Mouse (Mus musculus) v-Abl transformed pro-B cells (cell line): Measurements from ENCODE around the gene Slc4a1.
"Not testable (repeated sequence)": the region's sequence is repeated elsewhere in the genome, so short reads cannot be mapped to it uniquely, and the experiment has no call there.

Experiments
- in situ Hi-C, 2 experiments: fragments of 400-800 bp; cut with MboI; formaldehyde crosslinking; loops; one replicate each; pipeline ENCODE4 v1.15.1; 2025; ENCODE audit not compliant: unreplicated experiment in 2 of 2

Slc4a1 gene

DNA sequence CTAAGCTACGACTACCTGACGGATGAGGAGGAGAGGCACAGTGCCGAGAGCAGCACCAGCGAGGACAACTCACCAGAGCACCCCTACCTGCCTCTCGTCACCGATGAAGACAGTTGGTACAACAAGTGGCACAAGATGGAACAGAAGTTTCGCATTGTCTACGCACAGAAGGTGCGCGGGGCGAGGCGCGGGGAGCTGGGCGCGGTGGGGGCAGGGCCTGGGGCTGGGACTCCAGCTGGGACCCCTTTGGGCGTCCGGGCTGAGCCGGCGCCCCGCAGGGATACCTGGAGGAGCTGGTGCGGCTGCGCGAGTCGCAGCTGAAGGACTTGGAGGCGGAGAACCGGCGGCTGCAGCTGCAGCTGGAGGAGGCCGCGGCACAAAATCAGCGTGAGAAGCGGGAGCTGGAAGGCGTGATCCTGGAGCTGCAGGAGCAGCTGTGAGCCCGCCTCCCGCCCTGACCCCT lies 33.6 kb upstream of the Slc4a1 start:
- in situ Hi-C loops = no loop called here

GRCm38 (mm10) chr11:102399107-102399506 lies 33.1 kb upstream of the Slc4a1 start:
- in situ Hi-C loops = no loop called here

DNA sequence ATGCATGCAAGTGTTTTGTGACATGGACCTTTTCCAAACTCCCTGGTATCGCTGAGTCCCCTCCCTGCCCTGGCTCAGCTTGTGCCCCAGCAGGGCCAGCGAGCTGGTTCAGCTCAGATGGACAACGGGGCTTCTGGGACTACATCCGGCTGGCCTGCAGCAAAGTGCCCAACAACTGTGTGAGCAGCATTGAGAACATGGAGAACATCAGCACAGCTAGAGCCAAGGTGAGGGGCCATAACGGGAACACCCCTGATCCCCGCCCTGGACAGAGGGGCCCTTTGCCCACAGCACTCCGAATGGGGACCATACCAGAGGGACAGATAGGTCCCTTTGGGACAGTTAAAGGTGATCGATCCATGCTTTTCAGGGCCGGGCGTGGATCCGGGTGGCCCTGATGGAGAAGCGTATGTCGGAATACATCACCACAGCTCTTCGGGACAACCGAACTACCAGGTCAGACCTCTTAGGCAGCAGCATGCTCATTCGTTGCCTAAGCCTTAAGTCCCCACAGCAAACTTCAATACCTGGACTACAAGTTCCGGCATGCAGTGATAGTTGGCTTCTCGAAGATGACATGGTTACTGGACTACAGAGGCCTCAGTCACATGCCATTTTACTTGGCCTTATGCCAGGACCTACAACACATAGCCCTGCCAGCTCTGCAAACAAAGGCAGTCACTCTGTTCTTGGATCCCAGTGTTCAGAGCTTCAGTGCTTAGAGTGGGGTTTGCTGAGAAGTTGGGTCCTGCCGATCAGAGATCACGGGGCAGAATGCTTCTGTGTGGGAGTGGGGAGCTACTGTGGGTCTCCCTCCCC lies 32.2 kb upstream of the Slc4a1 start:
- in situ Hi-C loops = no loop called here

- in situ Hi-C loops = no loop called here
Observed at GRCm38 (mm10) chr11:102396671-102397141, 30.7 kb upstream of the Slc4a1 start.

- in situ Hi-C loops = no loop called here
Observed at GRCm38 (mm10) chr11:102396263-102396662, 30.3 kb upstream of the Slc4a1 start.

DNA sequence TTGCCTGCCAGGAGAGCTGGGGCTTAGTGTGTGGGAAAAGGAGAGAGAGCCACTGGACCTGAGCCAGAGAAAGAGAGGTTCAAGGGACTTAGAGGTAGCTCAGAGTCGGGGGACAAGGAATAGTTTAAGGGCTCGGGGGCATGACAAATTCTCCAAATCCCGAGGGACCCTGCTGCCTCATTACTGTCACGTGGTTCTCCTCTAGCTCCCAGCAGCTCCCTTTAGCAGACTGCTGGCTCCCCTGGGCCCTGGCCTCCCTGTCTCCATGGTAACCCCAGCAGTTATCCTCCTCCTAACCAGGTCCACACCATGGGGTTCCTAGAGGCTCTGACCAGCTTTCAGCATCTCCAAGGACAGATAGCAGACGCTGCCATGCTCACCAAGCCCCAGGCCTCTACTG lies 29.2 kb upstream of the Slc4a1 start:
- in situ Hi-C loops = no loop called here

GRCm38 (mm10) chr11:102394421-102395124 lies 28.6 kb upstream of the Slc4a1 start:
- in situ Hi-C loops = no loop called here

DNA sequence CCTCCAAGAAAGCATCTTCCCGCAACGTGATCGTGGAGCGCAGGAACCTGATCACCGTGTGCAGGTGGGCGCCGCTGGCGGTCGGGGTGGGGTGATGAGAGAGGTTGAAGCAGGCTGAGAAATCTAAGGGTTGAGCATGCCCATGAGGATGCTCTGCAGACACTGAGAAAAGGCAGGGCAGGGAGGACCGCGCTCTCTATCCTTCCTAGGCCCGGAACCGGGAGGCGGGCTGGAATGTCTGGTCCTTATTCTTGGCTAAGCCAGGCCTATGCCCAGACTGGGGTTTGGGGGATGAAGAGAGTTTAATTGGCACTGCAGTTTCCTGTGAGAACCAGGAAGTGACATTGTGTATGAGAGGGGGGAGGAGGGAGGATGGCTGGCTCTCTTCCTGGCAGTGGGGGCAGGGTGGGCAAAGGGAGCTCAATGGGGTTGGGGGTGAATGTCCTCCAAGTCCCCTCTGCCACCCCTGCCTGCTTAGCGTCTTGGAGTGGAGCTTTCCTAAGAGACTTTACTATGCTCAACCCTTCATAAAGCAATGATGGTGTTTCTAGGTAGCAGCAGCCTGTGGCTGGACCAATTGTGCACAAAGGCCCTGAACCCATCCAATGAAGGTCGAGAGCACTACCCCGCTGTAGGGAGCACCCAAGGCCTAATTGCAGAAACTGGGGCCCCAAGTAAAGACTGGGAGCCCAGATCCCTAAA lies 27.9 kb upstream of the Slc4a1 start:
- in situ Hi-C loops = no loop called here

- in situ Hi-C loops = no loop called here
Observed at GRCm38 (mm10) chr11:102393238-102393634, 27.2 kb upstream of the Slc4a1 start, which contains the start of gene Rundc3a. Gene Rundc3a, plus strand, starts transcription at chr11:102393403.

DNA sequence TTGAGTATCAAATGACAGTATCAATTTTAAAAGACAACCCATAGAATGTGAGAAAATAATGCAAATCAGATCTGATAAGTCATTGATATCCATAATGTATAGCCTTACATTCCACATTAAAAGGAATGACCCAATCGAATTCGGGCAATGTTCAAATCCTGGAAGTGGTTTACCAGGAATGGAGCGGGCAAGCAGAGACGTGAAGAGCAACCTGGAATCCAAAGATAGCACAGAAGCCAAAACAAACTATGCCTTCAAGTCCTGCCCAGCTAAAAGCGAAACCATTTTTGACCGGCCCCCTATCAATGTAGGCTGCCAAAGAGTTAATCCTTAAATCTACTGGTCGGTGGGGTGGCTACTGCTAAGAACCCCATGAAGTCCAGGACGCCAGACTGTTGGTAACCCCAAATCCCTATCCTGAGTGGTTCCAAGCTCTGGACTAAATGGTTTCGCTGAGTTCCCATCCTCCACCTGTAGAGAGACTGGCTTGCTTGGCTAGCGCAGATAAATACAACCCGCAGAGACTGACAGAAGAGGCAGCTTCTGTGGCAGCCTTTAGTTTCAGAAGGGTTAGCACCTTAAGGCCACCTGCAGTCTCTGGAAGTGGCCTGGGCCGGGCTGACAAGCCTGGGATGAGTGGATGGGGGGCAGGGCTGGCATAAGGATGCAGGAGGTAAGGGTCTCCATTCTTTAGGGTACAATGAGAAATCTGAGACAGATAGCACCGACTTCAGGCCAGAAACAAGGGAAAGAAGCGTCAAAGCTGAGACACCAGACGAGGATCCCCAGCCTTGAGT lies 26.6 kb upstream of the Slc4a1 start:
- in situ Hi-C loops = no loop called here

DNA sequence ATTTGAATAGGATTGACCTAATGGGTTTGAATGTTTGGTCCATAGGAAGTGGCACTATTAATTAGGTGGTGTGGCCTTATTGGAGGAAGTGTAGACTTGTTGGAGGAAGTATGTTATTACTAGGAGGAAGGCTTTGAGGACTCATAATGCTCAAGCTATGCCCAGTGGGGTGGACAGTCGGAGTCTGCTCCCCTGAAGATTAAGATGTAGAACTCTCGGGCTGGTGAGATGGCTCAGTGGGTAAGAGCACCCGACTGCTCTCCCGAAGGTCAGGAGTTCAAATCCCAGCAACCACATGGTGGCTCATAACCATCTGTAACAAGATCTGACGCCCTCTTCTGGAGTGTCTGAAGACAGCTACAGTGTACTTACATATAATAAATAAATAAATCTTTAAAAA lies 23.4 kb upstream of the Slc4a1 start:
- in situ Hi-C loops = not testable (repeated sequence)

DNA sequence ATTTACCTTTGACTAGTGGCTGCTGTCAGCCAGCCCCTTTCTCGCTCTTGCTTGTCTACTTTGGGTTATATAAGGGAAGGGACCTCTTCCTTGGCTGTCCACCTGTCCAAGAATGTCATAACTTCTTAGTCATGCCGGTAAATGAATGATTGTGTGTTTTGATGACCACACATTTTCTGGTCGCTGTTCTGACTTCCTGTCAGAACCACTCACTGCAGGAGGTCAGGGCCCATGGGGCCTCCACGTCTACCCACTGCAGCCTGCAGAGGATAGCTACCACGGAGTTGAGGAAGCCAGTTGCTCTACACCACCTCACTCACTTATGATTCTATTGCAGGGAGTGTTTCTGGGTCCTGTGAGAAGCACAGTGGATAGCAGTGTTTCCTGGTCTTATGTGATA lies 20.1 kb upstream of the Slc4a1 start:
- in situ Hi-C loops = no loop called here

DNA sequence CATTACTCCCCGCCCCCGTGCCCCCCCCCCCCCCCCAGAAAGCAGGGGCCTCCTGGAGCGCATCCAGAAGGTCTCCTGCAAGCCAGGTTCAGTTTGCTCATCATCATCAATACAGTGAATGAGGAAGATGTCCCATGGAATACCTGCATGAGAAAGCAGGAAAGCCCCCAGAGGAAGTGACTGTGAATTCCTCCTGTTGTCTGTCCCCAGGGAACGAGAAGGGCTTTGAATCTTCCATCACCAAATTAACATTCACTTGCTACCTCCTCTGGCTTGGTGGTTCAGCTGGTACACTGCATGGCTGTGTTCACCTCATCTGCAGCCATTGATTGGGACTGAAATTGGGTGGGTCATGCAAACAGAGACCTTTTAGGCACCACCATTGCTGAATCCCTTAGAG lies 19.1 kb upstream of the Slc4a1 start:
- in situ Hi-C loops = no loop called here

DNA sequence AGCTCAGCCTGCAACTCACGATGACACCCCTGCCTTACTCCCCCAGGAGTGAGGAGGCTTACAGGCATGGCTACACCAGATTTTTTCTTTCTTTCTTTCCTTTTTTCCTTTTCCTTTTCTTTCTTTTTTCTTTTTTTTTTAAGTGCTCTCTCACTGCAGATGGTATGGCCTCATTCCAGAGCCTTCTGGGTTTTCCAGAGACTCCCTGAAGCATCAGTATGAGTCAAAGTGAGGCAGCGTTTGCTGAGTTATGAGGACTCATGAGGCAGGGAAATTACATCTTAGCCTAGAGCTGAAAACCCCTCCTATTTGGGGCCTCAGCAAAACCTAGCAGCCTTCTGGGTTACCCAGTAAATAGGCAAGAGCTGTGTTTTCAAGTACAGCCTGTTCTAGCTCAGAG lies 18.4 kb upstream of the Slc4a1 start:
- in situ Hi-C loops = loop anchor here in 1 of 2 experiments (5.0 kb wide), 1 partner anchor 47 kb away; no protein-coding TSS in a partner anchor

DNA sequence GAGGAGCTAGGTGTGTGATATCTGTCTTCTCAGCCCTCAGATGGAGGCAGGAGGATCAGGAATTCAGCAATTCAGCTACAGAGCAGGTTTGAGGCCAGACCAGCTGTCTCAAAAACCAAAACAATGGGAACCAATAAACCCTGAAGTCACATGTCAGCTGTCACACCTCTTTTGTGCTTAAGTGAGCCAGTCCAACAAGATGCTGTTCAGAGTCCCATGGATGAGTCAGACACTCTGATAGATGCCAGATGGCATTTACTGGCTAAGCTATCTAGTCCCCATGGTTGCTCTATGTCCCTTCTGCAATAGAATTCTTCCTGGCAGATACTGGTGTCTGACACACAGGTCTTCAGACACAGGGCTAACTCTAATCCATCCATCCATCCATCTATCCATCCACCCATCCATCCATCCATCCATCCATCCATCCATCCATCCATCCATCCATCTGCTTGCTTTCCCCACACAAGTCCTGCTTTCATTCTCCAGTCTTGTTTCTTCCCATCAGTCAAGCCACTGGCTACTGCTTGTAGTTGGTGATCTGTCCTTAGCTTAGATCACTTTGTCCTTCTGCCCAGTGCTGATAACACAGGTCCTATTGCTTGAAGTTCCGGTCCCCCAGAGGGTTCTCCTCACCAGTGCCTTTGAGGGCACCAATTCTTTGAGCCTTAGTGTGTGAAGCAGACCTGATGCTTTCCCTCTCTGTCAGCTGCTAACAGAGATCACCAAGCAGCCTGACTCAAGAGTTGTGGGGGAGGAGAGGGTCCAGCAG lies 17.5 kb upstream of the Slc4a1 start:
- in situ Hi-C loops = loop anchor here in 1 of 2 experiments (5.0 kb wide), 1 partner anchor 46 kb away; no protein-coding TSS in a partner anchor

DNA sequence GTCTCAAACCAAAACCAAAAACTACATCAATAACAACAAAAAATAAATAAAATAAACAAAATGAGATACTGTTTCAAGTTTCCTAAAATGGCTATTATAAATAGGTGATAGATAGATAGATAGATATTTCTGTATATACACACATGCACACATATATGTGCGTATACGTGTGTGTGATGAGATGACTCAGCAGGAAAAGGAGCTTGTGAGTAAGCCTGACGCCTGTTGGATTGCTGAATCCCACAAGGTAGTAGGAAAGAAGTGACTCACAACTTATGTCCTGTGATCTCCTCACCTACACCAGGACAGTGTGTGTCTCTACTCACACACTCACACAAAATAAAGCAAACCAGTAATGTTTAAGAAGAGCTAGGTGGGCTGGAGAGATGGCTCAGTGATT lies 16.8 kb upstream of the Slc4a1 start:
- in situ Hi-C loops = loop anchor here in 1 of 2 experiments (5.0 kb wide), 1 partner anchor 45 kb away; no protein-coding TSS in a partner anchor

DNA sequence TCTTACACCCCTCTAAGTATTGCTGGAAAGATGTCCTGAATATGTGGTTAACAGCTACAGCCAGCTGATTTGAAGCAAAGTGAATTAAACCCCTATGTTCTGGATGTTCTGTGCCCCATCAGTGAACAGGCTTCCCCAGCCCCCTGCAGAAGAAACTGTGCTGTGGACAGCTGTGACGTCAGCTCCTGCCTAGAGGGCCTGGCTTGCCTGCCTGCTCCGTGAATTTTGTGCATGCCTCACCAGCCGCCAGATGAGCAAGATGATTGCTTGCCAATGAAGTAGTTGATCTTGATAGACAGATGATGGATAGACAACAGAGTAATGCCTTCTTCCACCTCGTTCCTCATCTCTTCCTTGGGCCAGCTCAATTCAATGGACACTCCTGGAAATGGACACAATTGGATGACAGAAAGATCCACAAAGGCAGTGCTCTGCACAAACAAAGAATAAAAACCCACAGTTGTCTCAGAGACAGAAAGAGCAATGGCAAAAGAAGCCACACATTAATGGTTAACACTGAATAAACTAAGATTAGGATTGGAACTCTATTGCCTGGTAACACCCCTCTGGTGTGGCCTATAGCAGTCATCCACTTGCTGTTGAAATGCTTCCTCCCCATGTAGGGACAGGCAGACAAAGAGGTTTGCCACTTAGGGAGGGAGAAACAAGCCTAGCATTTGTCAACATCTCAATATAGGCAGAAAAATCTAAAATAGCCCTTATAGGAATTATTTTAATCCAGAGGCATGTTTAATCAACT lies 15.5 kb upstream of the Slc4a1 start:
- in situ Hi-C loops = loop anchor here in 1 of 2 experiments (5.0 kb wide), 1 partner anchor 44 kb away; no protein-coding TSS in a partner anchor

DNA sequence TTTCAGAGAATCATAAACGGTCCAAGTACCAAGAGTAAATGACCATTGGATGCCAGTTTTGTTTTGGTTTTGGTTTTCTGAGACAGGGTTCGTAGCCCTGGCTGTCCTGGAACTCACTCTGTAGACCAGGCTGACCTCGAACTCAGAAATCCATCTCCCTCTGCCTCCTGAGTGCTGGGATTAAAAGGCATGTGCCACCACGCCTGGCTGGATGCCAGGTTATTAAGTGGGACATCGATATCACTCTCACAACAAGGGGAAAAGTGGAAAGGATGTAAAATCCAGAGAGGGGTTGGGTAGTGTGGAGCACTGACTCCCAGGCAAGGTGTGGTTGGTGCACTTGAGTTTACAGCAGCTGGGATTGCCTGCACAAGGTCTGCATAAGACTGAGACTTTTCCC lies 14.1 kb upstream of the Slc4a1 start:
- in situ Hi-C loops = loop anchor here in 1 of 2 experiments (5.0 kb wide), 1 partner anchor 43 kb away; no protein-coding TSS in a partner anchor
